Mouse (Mus musculus) forebrain, embryonic 11.5 days (tissue): ENCODE results near the gene Pih1d1. TPM values are rescaled to one million over a fixed set of nuclear protein-coding genes. Genes with fewer than 3 reads are reported as not detected.

ENCODE experiments used
- ATAC-seq: fragments of 200-750 bp; cut with Nextera tagmentation; replicated peaks from 2 replicates; pipeline ENCODE4 v1.8.0; 2017; ENCODE audit warnings: moderate TSS enrichment; ENCODE audit not compliant: low FRiP score
- DNase-seq: peaks from one replicate; pipeline ENCODE4 v3.0.0-alpha.2; 2017; ENCODE audit warnings: low spot score
- H3K27ac ChIP-seq: fragments of 300-500 bp; sonication (generic); 2 replicates; pipeline ENCODE4 v1.5.1; 2014; ENCODE audit warnings: low read depth, low read length
- H3K27me3 ChIP-seq: fragments of 300-500 bp; sonication (generic); 2 replicates; pipeline ENCODE4 v1.6.1; 2014; ENCODE audit warnings: mild to moderate bottlenecking, low read length, mixed read lengths; ENCODE audit not compliant: control insufficient read depth, insufficient read depth
- H3K36me3 ChIP-seq: fragments of 300-500 bp; sonication (generic); 2 replicates; pipeline ENCODE4 v1.6.1; 2014; ENCODE audit warnings: mild to moderate bottlenecking, low read length, moderate library complexity, mixed read lengths; ENCODE audit not compliant: control insufficient read depth, insufficient read depth
- H3K4me1 ChIP-seq: fragments of 300-500 bp; sonication (generic); replicated peaks from 2 replicates; pipeline ENCODE4 v1.6.1; 2014; ENCODE audit warnings: low read length, mixed read lengths; ENCODE audit not compliant: control insufficient read depth, insufficient read depth
- H3K4me2 ChIP-seq: fragments of 300-500 bp; sonication (generic); 2 replicates; pipeline ENCODE4 v1.6.1; 2014; ENCODE audit warnings: low read depth, mild to moderate bottlenecking, low read length, moderate library complexity, mixed read lengths; ENCODE audit not compliant: severe bottlenecking
- H3K4me3 ChIP-seq: fragments of 300-500 bp; sonication (generic); 2 replicates; pipeline ENCODE4 v1.5.1; 2014; ENCODE audit warnings: low read depth, low read length
- H3K9ac ChIP-seq: fragments of 300-500 bp; sonication (generic); 2 replicates; pipeline ENCODE4 v1.6.1; 2014; ENCODE audit warnings: low read length
- H3K9me3 ChIP-seq: fragments of 300-500 bp; sonication (generic); 2 replicates; pipeline ENCODE4 v1.6.1; 2016; ENCODE audit warnings: low read length, mixed read lengths; ENCODE audit not compliant: control insufficient read depth
- WGBS: fragments of 180-500 bp; shearing (Covaris S2); extraction: QIAGEN DNeasy Blood & Tissue Kit; methylation state at CpG from one replicate; pipeline ENCODE4 v1.1.7; 2014; 5-methylcytosine and 5-hydroxymethylcytosine counted together
- polyA plus RNA-seq: library from polyadenylated mRNA; unstranded; fragments of >200 nt; fragmentation: Nextera tagmentation; extraction: Ambion mirVana; gene quantifications from 2 replicates; pipeline ENCODE4 v1.2.1, GENCODE M21; 2014

The Pih1d1 gene
- polyA plus RNA-seq, 1 experiment from 2014 or later: 95.9 TPM

DNA sequence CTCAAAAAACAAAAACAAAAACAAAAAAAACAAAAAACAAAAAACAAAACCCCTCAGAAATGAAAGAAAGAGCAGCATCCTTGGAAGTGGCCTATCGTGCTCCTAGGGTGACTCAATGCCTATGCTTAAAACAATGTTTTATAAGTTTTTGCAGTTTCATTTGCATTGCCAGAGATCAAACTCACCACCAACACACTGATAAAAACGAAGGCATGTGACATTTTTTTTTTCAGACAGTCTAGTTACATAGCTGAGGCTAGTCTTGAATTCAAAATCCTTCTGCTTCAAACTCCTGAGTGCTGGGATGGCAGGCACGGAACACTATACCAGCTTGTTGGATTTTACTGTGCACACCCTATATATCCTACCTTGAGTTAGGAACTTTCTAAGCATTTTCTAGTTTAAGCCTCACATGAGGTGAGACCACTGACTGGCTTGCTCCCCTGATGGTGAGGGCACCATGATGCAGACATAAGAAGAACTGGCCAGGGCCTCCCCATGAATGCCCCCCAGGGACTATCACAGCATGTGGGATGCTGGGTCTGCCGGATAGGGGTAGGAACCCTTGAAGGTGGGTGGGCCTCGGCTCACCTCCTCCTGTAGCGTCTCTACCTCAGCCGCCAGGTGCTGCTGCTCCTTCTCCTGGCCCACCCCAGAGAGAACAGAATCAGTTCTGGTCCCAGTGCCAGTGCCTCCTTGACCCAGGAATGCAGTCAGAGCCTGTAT is 38.6 kb downstream of the Pih1d1 start:
- Histone ChIP-seq H3K4me3 (no peak overlapping the region), H3K4me2 (no peak overlapping the region), H3K27me3 (no peaks in the 10 kb centered on the region), H3K36me3 (no peaks in the 10 kb centered on the region), H3K9ac (no peak overlapping the region), H3K4me1 (no peaks in the 10 kb centered on the region; the same call in 1 of the 2 replicates), H3K9me3 (no peaks in the 10 kb centered on the region), H3K27ac (no peak overlapping the region)
- WGBS: 81% methylated on average over 7 of the region's 7 CpGs
- DNase-seq: no peak
- ATAC-seq: no peak

- Histone ChIP-seq H3K4me3 (no peak overlapping the region), H3K4me1 (peaks cover 3% of the 10 kb centered on the region; the same call in 1 of the 2 replicates), H3K27ac (no peak overlapping the region), H3K9me3 (no peaks in the 10 kb centered on the region), H3K36me3 (no peaks in the 10 kb centered on the region), H3K4me2 (no peak overlapping the region), H3K27me3 (no peaks in the 10 kb centered on the region), H3K9ac (no peak overlapping the region)
- no peak for DNase-seq
- 65% methylated on average over 5 of the region's 5 CpGs for WGBS
- no peak for ATAC-seq
Measured at GRCm38 (mm10) chr7:45193406-45193805, 39.3 kb downstream of the Pih1d1 start.

- H3K27me3 ChIP-seq: no peaks in the 10 kb centered on the region
- H3K4me1 ChIP-seq: peaks cover 3% of the 10 kb centered on the region; the same call in 1 of the 2 replicates
- no peaks in the 10 kb centered on the region for H3K9me3 ChIP-seq
- no peak overlapping the region for H3K27ac ChIP-seq
- DNase-seq: no peak
- no peak overlapping the region for H3K4me2 ChIP-seq
- no peak overlapping the region for H3K4me3 ChIP-seq
- H3K36me3 ChIP-seq: no peaks in the 10 kb centered on the region
- no peak overlapping the region for H3K9ac ChIP-seq
- WGBS: 71% methylated on average over 17 of the region's 17 CpGs
- no peak for ATAC-seq
Measured at GRCm38 (mm10) chr7:45193871-45194785, 40.0 kb downstream of the Pih1d1 start.

GRCm38 (mm10) chr7:45195341-45196175 is 41.5 kb downstream of the Pih1d1 start:
- WGBS: 62% methylated on average over 13 of the region's 13 CpGs
- ATAC-seq: no peak
- Histone ChIP-seq H3K4me3 (no peak overlapping the region), H3K27ac (no peak overlapping the region), H3K4me2 (no peak overlapping the region), H3K9ac (no peak overlapping the region), H3K9me3 (no peaks in the 10 kb centered on the region), H3K27me3 (no peaks in the 10 kb centered on the region), H3K4me1 (peaks cover 3% of the 10 kb centered on the region; the same call in 1 of the 2 replicates), H3K36me3 (no peaks in the 10 kb centered on the region)
- DNase-seq: no peak

- Histone ChIP-seq H3K4me2 (no peak overlapping the region), H3K36me3 (no peaks in the 10 kb centered on the region), H3K9ac (no peak overlapping the region), H3K4me3 (no peak overlapping the region), H3K27me3 (no peaks in the 10 kb centered on the region), H3K27ac (no peak overlapping the region), H3K9me3 (no peaks in the 10 kb centered on the region), H3K4me1 (peaks cover 3% of the 10 kb centered on the region; the same call in 1 of the 2 replicates)
- no peak for DNase-seq
- no peak for ATAC-seq
- 89% methylated on average over 4 of the region's 4 CpGs for WGBS
Measured at GRCm38 (mm10) chr7:45196176-45196535, 42.1 kb downstream of the Pih1d1 start.

DNA sequence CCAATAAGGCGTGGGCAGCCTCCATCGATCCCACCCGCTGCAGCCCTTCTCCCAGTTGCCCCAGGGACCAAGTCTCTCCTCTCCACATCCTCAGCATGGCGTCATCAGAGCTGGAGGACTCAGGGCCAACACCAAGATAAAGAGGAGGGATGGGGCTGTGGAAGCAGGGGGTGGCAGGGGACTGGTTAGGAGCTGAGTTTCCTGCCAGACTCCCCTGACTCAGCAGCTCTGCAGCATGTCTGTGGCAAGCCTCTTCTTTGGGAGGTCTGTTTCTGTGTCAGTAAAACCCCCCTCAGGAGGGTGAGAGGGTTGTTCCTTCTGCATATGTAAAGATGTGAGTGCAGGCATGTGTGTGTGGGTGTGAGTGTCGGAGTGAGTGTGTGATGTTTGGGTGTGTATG is 42.9 kb downstream of the Pih1d1 start:
- Histone ChIP-seq H3K4me2 (no peak overlapping the region), H3K9me3 (no peaks in the 10 kb centered on the region), H3K27ac (no peak overlapping the region), H3K9ac (no peak overlapping the region), H3K4me3 (no peak overlapping the region), H3K27me3 (no peaks in the 10 kb centered on the region), H3K36me3 (no peaks in the 10 kb centered on the region), H3K4me1 (peaks cover 3% of the 10 kb centered on the region; the same call in 1 of the 2 replicates)
- WGBS: 70% methylated on average over 5 of the region's 5 CpGs
- no peak for ATAC-seq
- DNase-seq: no peak

GRCm38 (mm10) chr7:45198435-45198834 is 44.3 kb downstream of the Pih1d1 start:
- Histone ChIP-seq H3K36me3 (no peaks in the 10 kb centered on the region), H3K9me3 (no peaks in the 10 kb centered on the region), H3K27me3 (no peaks in the 10 kb centered on the region), H3K4me3 (no peak overlapping the region), H3K9ac (no peak overlapping the region), H3K27ac (no peak overlapping the region), H3K4me2 (no peak overlapping the region), H3K4me1 (0 out of 2 replicates have a peak, but pooled peaks cover 3% of the 10 kb centered on the region)
- no peak for ATAC-seq
- 18% methylated on average over 5 of the region's 5 CpGs for WGBS
- peak; percentile 80 for DNase-seq

DNA sequence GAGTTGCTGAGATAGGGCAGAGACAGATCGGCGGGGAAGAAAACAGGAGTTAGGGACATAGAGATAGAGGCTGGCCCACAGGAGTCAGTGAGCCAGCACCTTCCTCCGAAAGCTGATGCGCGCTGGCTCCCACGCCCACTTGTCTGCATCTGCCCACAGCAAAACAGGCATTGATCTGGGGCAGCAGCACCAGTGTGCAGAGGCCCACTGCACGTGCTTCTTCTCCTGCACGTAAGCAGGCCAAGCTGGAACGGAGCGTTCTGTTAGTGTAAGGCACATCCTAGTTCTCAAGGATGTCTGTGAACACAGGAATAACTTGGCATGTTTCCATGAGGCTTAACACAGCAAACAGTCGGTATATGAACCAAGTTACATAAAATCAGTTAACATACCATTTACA is 44.9 kb downstream of the Pih1d1 start:
- H3K27me3 ChIP-seq: no peaks in the 10 kb centered on the region
- H3K36me3 ChIP-seq: no peaks in the 10 kb centered on the region
- no peak for DNase-seq
- H3K4me2 ChIP-seq: no peak overlapping the region
- 85% methylated on average over 11 of the region's 11 CpGs for WGBS
- no peak overlapping the region for H3K27ac ChIP-seq
- no peak overlapping the region for H3K4me3 ChIP-seq
- 0 out of 2 replicates have a peak, but pooled peaks cover 3% of the 10 kb centered on the region for H3K4me1 ChIP-seq
- ATAC-seq: no peak
- no peaks in the 10 kb centered on the region for H3K9me3 ChIP-seq
- no peak overlapping the region for H3K9ac ChIP-seq
